Mouse (Mus musculus) embryonic facial prominence, embryonic 13.5 days (tissue): ENCODE results near the gene Snn. TPM values are rescaled to one million over a fixed set of nuclear protein-coding genes. Genes with fewer than 3 reads are reported as not detected.

ENCODE experiments used
- ATAC-seq: fragments of 200-750 bp; cut with Nextera tagmentation; 2 replicates; pipeline ENCODE4 v1.8.0; 2017; ENCODE audit warnings: low read depth; ENCODE audit not compliant: insufficient number of reproducible peaks, insufficient read depth, low FRiP score, low TSS enrichment
- H3K27ac ChIP-seq: fragments of 300-500 bp; sonication (generic); 2 replicates; pipeline ENCODE4 v1.5.1; 2015; ENCODE audit warnings: moderate library complexity, mild to moderate bottlenecking, inconsistent platforms
- H3K27me3 ChIP-seq: fragments of 300-500 bp; sonication (generic); 2 replicates; pipeline ENCODE4 v1.6.1; 2015; ENCODE audit warnings: mild to moderate bottlenecking, inconsistent platforms
- H3K36me3 ChIP-seq: fragments of 300-500 bp; sonication (generic); 2 replicates; pipeline ENCODE4 v1.6.1; 2015; ENCODE audit warnings: mild to moderate bottlenecking, inconsistent platforms
- H3K4me1 ChIP-seq: fragments of 300-500 bp; sonication (generic); 2 replicates; pipeline ENCODE4 v1.6.1; 2015; ENCODE audit warnings: inconsistent platforms
- H3K4me2 ChIP-seq: fragments of 300-500 bp; sonication (generic); 2 replicates; pipeline ENCODE4 v1.6.1; 2015; ENCODE audit warnings: moderate library complexity, mild to moderate bottlenecking, inconsistent platforms
- H3K4me3 ChIP-seq: fragments of 300-500 bp; sonication (generic); 2 replicates; pipeline ENCODE4 v1.5.1; 2015; ENCODE audit warnings: mild to moderate bottlenecking, inconsistent platforms
- H3K9ac ChIP-seq: fragments of 300-500 bp; sonication (generic); 2 replicates; pipeline ENCODE4 v1.6.1; 2015; ENCODE audit warnings: mild to moderate bottlenecking, inconsistent platforms
- H3K9me3 ChIP-seq: fragments of 300-500 bp; sonication (generic); 2 replicates; pipeline ENCODE4 v1.6.1; 2016; ENCODE audit warnings: inconsistent platforms
- WGBS: fragments of 180-500 bp; shearing (Covaris S2); methylation state at CpG from one replicate; pipeline ENCODE4 v1.1.7; 2015; ENCODE audit warnings: mixed read lengths; 5-methylcytosine and 5-hydroxymethylcytosine counted together
- polyA plus RNA-seq: library from polyadenylated mRNA; unstranded; fragments of >200 nt; fragmentation: Nextera tagmentation; extraction: Ambion mirVana; gene quantifications from 2 replicates; pipeline ENCODE4 v1.2.1, GENCODE M21; 2015

The Snn gene
- polyA plus RNA-seq, 1 experiment from 2014 or later, result 51.1 TPM

DNA sequence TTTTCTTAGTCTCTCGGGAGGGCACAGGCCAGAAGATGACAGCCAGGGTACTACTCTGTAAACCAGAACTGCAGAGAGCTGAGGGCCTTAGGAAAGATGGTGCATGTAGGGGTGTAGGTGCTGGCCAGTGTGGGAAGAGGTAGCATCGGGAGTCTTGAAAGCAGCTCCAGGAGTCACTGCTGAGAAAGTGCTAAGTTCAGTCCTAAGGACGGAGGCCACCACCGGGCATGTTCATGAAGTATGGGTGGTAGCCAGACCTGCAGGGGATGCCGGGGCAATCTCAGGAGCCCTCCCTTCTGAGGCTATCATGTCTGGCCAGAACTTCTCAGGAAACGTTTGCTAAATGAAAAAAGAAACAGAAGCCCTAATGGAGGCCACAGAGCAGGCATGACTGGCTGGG is 8.5 kb downstream of the Snn start:
- H3K9me3 ChIP-seq, result no peaks in the 10 kb centered on the region
- peaks cover 45% of the 10 kb centered on the region for H3K36me3 ChIP-seq
- peak overlapping the region; percentile 75; the same call in 1 of the 2 replicates for H3K4me2 ChIP-seq
- 0 out of 2 replicates have a peak overlapping the region, but pooled peaks have one; percentile 87 for H3K4me3 ChIP-seq
- 72% methylated on average over 6 of the region's 6 CpGs for WGBS
- H3K27me3 ChIP-seq, result no peaks in the 10 kb centered on the region
- no peak for ATAC-seq
- H3K27ac ChIP-seq, result 0 out of 2 replicates have a peak overlapping the region, but pooled peaks have one; percentile 36
- H3K4me1 ChIP-seq, result peaks cover 58% of the 10 kb centered on the region
- H3K9ac ChIP-seq, result no peak overlapping the region

DNA sequence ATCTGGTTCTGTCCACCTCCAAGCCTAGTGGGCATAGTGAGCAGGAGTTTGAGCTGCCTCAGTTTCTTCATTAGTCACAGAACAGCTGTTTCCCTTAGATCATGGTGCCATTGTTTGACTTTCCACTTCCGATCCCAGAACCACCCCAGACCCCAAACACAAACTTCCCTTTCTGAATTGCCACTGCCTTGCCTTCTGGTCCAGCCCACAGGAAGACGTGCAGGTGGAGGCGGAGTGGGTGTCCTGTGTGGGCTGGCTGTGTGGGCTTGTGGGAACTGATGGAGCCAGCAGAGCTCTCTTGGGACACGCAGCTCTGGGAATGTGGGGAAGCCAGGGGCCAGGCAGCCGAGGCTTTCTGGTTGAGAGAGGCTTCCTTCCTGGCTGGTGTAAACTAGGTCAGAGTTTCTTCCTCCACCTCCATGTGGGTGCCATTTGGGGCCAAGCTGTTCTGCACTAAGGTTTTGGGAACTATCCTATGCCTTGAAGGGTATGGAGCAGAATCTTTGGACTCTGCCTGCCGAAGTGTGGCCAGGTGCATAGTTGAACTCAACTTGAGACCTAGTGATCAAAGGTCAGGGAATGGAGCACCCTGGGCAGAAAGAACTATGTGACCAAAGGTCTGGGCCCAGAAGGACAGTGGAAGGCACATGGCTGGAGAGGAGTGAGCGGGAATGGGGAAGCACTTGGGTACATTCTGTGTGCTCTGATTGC is 9.1 kb downstream of the Snn start:
- Histone ChIP-seq H3K27ac (0 out of 2 replicates have a peak overlapping the region, but pooled peaks have one; percentile 36), H3K27me3 (no peaks in the 10 kb centered on the region), H3K9me3 (no peaks in the 10 kb centered on the region), H3K4me2 (0 out of 2 replicates have a peak overlapping the region, but pooled peaks have one; percentile 1), H3K4me1 (peaks cover 54% of the 10 kb centered on the region), H3K36me3 (peaks cover 51% of the 10 kb centered on the region), H3K4me3 (no peak overlapping the region), H3K9ac (no peak overlapping the region)
- ATAC-seq, result no peak
- 72% methylated on average over 7 of the region's 7 CpGs for WGBS

DNA sequence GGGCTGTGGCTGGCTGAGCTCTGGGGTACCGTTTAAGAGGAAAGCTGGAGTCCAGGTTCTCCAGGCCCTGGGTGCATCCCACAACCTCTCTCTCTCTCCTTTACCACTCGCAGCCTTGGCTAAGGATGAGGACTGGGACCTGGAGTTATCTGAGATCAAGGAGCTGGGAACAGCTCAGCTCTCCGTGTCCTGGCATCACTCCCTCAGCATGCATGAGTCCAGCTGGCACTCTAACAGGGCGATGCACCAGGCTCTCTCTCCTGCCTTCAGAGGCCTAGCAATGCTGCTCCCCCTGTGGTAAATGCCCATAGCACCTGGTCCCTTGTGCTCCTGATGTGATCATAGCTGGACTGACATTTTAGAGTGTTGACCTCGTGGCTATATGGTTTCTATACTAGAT is 10.4 kb downstream of the Snn start:
- WGBS, result 88% methylated on average over 5 of the region's 5 CpGs
- ATAC-seq, result no peak
- Histone ChIP-seq H3K36me3 (peaks cover 64% of the 10 kb centered on the region), H3K27ac (no peak overlapping the region), H3K27me3 (no peaks in the 10 kb centered on the region), H3K9ac (no peak overlapping the region), H3K4me1 (peaks cover 43% of the 10 kb centered on the region), H3K4me3 (no peak overlapping the region), H3K4me2 (no peak overlapping the region), H3K9me3 (no peaks in the 10 kb centered on the region)

DNA sequence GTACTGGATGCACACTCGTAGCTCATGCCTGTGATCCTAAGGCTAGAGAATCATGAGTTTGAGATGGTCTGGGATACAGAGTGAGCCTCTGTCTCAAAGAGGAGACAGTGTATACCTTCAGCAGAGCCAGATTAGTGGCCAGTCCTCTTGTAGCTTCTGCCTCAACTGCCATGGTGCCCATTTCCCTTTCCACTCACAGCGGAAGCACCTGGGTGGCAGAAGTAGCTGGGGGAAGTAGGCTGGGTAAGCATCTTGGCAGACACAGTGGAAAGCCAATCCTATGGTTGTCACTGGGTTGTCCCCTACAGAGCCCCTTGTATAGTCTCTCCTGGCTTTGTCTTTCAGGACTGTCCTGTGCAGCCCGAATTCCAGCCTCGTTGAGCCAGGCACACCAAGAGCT is 11.1 kb downstream of the Snn start:
- no peak for ATAC-seq
- no peak overlapping the region for H3K27ac ChIP-seq
- WGBS, result 95% methylated on average over 4 of the region's 4 CpGs
- H3K27me3 ChIP-seq, result no peaks in the 10 kb centered on the region
- H3K9me3 ChIP-seq, result no peaks in the 10 kb centered on the region
- peaks cover 43% of the 10 kb centered on the region for H3K4me1 ChIP-seq
- no peak overlapping the region for H3K4me2 ChIP-seq
- H3K4me3 ChIP-seq, result no peak overlapping the region
- no peak overlapping the region for H3K9ac ChIP-seq
- H3K36me3 ChIP-seq, result peaks cover 71% of the 10 kb centered on the region

DNA sequence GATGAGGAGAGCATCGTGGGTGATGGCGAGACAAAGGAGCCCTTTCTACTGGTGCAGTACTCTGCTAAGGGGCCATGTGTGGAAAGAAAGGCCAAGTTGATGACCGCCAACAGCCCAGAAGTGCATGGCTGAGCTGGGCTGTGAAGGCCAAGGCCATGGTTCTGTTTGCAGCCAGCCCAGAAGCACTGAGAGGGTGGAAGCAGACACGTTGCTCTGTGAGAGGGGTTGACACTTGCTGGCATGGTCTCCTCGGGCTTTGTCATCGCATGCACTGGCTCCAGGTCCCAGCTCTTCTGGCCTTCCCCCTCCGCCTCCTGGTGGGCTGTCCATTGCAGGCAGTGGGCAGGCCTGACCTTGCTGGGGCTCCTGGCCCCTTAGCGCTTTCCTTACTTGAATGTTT is 11.7 kb downstream of the Snn start:
- Histone ChIP-seq H3K9ac (no peak overlapping the region), H3K36me3 (peaks cover 72% of the 10 kb centered on the region), H3K4me2 (no peak overlapping the region), H3K27ac (no peak overlapping the region), H3K27me3 (no peaks in the 10 kb centered on the region), H3K4me1 (peaks cover 40% of the 10 kb centered on the region), H3K4me3 (no peak overlapping the region), H3K9me3 (no peaks in the 10 kb centered on the region)
- no peak for ATAC-seq
- WGBS, result 89% methylated on average over 8 of the region's 8 CpGs

DNA sequence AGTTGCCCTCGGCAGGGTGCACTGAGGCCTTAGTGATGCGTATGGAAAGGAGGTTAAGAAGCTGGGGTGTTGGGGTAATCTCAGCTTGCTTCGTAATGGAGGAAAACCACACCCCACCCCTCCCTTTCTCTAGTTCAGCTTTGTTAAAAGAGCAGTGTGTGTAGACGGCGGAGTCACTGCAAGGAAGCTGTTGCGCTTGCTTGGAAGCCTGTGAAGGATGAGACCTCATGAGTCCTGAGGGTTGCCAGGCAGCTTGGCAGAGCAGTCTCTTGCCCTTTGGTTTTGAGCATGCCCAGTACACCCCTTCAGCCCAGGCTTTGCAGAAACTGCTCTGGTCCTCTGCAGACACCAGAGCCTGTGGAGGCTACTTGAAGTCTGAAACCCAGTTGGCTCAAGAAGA is 12.3 kb downstream of the Snn start:
- no peak overlapping the region for H3K4me2 ChIP-seq
- H3K4me1 ChIP-seq, result peaks cover 34% of the 10 kb centered on the region
- no peak overlapping the region for H3K4me3 ChIP-seq
- WGBS, result 78% methylated on average over 6 of the region's 6 CpGs
- no peak overlapping the region for H3K9ac ChIP-seq
- H3K27ac ChIP-seq, result no peak overlapping the region
- ATAC-seq, result no peak
- H3K36me3 ChIP-seq, result peaks cover 76% of the 10 kb centered on the region
- no peaks in the 10 kb centered on the region for H3K27me3 ChIP-seq
- no peaks in the 10 kb centered on the region for H3K9me3 ChIP-seq

DNA sequence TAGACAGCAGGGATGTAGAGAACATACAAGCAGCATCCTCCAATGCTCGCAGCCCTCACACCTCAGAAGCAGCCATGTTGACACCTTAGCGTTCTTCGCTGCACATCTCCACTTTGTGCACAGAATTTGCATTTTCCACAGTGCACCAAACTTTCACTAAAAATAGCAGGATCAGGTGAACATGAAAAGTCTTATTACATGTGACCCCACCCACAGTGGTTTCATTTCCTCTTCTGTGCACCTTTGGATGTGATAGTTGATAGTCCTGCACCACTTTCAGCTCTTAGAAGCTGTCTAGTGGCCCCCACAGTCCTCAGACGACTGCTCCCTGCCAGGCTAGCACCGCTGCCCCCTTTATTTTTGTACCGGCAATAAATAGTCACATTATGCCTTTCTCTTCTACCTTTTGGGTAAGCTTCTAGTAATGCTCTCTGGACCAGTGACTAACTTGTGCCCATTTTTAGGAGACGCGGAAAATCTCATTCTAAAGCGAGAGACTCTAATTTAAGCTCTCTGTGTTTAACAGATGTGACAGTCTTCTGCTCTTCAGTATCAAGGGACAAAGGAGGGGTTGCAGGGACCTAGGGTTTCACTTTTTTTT is 17.0 kb downstream of the Snn start:
- H3K36me3 ChIP-seq, result peaks cover 92% of the 10 kb centered on the region
- no peaks in the 10 kb centered on the region for H3K9me3 ChIP-seq
- 0 out of 2 replicates have a peak, but pooled peaks cover 6% of the 10 kb centered on the region for H3K4me1 ChIP-seq
- no peak overlapping the region for H3K4me2 ChIP-seq
- no peak overlapping the region for H3K9ac ChIP-seq
- H3K4me3 ChIP-seq, result no peak overlapping the region
- no peaks in the 10 kb centered on the region for H3K27me3 ChIP-seq
- ATAC-seq, result no peak
- WGBS, result 89% methylated on average over 9 of the region's 9 CpGs
- no peak overlapping the region for H3K27ac ChIP-seq

DNA sequence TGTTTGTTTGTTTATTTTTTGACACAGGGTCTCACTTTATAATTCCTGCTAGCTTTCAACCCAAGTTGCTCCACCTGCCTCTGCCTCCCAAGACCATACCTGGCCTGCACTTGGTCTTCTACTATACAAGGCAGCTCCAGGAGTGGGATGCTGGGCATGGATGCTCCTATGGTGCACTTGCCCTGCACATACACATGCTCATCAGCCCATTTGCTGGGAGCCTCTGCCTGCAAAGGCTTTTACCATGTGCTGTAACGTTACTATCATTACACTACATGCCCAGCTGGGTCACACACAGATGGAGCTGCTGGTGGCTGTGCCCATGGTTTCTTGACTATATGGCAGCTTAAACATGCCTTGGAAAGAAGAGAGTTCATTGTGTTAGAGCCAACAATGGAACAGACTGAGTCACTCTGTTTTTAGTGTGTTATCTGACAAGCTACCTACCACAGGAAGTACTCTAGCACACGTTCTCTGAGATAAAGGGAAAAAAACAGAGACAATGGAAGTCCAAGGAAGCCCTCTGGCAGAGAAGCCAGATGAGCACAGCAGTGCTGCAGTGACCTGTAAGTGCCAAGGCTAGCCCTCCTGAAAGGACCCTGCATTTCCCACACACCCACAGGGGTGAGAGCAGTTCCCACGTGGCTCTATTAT is 17.6 kb downstream of the Snn start:
- no peaks in the 10 kb centered on the region for H3K4me1 ChIP-seq
- H3K4me3 ChIP-seq, result no peak overlapping the region
- peaks cover 92% of the 10 kb centered on the region for H3K36me3 ChIP-seq
- no peak for ATAC-seq
- H3K4me2 ChIP-seq, result no peak overlapping the region
- H3K27me3 ChIP-seq, result no peaks in the 10 kb centered on the region
- 81% methylated on average over 3 of the region's 3 CpGs for WGBS
- no peak overlapping the region for H3K9ac ChIP-seq
- no peak overlapping the region for H3K27ac ChIP-seq
- no peaks in the 10 kb centered on the region for H3K9me3 ChIP-seq

DNA sequence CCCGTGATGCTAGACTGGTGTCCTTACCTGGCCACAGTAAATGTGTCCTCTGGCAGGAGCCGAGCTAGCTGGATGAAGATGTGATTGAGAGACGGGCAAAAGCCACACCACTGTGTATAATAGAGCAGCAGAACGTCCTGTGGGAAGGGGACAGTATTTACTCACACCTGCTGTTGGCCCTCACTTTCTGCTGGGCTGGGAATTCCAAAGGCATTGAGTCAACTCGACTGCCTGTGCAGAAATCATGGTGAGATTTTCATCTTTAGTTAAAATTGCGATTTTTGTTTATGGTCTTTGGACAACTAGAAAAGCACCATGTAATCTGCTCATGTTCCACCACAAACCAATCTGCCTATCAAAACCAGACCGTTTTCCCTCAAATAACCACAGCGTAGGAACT is 23.4 kb downstream of the Snn start:
- Histone ChIP-seq H3K27me3 (no peaks in the 10 kb centered on the region), H3K9me3 (no peaks in the 10 kb centered on the region), H3K36me3 (peaks cover 79% of the 10 kb centered on the region), H3K4me3 (no peak overlapping the region), H3K27ac (no peak overlapping the region), H3K4me1 (no peaks in the 10 kb centered on the region), H3K4me2 (no peak overlapping the region), H3K9ac (no peak overlapping the region)
- ATAC-seq, result no peak
- 88% methylated on average over 8 of the region's 8 CpGs for WGBS

DNA sequence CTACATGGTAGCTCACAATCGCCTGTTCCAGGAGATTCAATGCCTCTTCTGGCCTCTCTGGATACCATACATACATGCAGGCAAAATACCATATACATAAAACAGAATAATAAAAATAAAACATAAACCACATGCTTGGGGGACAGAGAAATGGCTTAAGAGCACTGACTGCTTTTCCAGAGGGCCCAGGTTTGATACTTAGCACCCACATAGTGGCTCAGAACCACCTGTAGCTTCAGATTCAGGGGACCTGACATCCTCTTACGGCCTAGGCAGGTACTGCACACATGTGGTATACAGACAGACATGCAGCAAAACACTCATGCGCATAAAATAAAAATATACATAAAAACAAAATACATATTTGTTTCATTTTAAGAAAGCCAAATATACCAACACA is 25.6 kb downstream of the Snn start:
- Histone ChIP-seq H3K4me2 (no peak overlapping the region), H3K27ac (no peak overlapping the region), H3K4me1 (no peaks in the 10 kb centered on the region), H3K9ac (no peak overlapping the region), H3K27me3 (no peaks in the 10 kb centered on the region), H3K4me3 (no peak overlapping the region), H3K36me3 (peaks cover 78% of the 10 kb centered on the region), H3K9me3 (no peaks in the 10 kb centered on the region)
- no peak for ATAC-seq
- 92% methylated on average over 3 of the region's 3 CpGs for WGBS

DNA sequence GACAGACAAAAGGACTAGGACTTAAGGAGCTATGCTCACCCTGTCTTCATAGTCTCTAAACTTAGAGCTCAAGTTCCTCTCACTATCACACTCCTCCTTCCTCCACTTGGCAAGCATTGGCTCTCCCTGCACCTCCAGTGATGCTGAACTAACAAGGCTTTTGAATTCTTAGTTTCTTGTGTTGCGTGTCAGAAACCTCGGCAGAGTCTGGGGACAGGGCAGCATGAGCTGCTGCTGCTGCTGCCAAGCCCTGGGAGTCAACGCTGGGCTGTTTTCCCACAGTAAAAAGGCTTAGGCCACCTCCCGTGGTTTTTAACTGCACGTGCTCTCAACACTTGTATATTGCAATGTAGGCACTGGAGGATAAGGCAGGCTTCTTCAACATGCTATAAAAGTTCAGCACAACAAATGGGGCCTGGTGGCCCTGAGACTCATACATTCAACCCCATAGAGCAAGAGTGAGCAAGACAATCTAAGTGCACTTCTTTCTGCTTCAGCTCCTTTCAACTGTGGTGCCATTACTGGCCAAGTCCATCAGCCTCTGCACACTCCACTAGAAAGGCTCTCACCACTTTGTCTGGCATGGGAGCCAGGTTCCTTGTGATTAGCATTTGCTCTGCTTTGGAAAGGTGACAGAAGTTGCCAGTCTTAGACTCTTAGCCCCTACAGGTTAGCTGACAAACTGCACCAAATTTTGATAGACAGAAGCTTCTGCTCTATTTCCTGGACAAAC is 26.3 kb downstream of the Snn start:
- Histone ChIP-seq H3K4me1 (no peaks in the 10 kb centered on the region), H3K27me3 (no peaks in the 10 kb centered on the region), H3K4me2 (no peak overlapping the region), H3K4me3 (no peak overlapping the region), H3K36me3 (peaks cover 78% of the 10 kb centered on the region), H3K27ac (no peak overlapping the region), H3K9me3 (no peaks in the 10 kb centered on the region), H3K9ac (no peak overlapping the region)
- 82% methylated on average over 5 of the region's 5 CpGs for whole genome bisulfite sequencing
- no peak for ATAC-seq
